Mouse (Mus musculus) kidney, adult 18-20 months (tissue): Measurements from ENCODE around the gene Rhox9.
"Not testable (repeated sequence)": the region's sequence is repeated elsewhere in the genome, so short reads cannot be mapped to it uniquely, and the experiment has no call there.

Source experiments
- DNase-seq: peaks from one replicate; pipeline ENCODE4 v3.0.0; 2021

Rhox9 gene

DNA sequence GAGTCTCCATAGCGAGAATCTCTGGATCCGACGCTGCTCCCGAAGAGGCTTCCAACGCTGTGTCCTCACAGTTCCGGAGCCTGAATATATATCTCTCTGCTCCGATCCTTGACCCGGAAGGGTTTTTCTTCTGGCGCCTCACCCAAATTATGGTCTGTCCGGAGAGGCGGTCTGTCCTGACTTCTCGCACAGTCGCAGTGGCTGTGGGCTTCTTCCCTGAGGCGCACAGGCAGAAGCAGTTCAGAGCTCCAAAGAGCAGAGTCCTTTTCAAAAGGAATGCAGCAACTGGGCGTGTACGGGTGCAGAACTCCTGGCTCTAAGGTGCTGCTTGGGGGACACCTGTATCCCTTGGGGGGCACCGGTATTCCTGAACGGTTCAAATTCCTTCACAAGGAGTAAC is at the start of gene Rhox9:
Gene Rhox9 (minus strand): TSS at position 101 of the 400 bp plus-strand sequence.
- DNase-seq: not testable (repeated sequence)

DNA sequence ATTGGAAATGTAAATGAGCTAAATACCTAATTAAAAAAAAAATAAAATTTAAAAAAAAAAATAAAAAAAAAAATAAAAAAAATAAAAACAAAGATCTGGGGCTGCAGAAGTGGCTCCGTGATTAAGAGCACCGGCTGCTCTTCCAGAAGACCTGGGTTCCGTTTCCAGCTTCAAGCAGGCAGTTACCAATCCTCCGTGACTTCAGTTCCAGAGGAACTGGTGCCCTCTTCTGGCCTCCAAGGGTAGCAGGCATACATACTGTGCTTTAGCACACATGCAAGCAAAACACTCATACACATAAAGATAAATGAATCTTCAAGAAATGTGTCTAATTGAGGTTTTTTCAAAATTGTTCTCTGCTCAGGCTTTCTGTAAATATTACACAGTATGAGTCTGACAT is 14.7 kb upstream of the Rhox9 start:
- DNase-seq: no peak

DNA sequence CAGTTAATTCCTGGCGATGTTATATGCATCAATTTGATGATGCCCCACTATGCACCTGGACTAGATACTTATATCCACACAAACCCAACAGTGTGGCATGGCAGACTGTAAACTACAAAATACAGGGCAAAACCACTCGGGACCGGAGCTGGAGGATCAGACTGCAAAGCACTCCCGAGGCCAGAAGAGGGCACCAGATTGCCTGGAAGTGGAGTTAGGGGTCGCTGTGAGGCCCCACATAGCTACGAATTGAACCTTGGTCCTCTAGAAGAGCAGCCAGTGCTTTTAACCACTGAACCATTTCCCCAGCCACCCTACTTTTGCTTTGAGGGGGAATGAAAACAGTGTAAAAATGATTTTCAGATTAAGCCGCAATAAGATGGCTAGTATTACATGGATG is 7.0 kb upstream of the Rhox9 start:
- DNase-seq: no peak

DNA sequence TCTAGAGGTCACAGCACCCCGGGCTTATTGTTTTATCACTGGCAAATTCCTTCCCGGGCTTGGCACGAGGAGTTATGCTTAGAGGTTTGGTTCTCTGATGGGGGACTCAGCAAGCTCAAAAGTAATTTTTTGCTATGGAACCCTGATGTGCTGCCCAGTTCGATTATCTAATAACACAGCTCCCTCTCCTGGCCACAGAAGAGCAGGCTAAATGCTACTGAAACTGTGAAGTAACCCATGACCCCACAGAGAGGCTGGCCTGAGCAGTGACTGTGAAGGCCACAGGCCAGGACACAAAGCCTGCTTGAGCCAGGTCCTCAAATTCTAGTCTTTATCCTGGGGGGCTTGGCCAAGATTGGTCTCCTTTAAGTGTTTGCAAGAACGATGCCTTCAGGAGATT is 2.2 kb upstream of the Rhox9 start:
- no peak for DNase-seq

DNA sequence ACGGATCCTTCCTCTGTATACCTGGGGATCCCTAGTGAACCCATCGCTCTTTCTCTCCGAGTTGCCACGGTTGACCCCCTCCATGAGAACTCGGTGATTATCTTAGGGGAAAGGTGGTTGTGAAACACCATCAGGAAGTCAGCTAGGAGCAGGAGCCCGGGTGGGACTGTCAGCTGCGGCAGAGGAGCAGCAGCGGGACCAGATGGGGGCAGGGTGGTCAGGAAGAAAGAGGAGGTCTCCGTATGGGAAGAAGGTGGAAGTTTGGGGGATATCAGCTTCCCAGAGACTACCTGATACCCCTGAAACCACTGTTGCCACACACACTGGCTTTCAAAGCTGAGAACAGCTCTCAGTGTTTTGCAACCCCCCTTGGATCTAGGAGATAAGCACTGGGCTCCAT is 4.4 kb downstream of the Rhox9 start, which contains the start of gene Rhox7b:
Gene Rhox7b (minus strand): TSS at position 101 of the 400 bp plus-strand sequence.
- DNase-seq: not testable (repeated sequence)

DNA sequence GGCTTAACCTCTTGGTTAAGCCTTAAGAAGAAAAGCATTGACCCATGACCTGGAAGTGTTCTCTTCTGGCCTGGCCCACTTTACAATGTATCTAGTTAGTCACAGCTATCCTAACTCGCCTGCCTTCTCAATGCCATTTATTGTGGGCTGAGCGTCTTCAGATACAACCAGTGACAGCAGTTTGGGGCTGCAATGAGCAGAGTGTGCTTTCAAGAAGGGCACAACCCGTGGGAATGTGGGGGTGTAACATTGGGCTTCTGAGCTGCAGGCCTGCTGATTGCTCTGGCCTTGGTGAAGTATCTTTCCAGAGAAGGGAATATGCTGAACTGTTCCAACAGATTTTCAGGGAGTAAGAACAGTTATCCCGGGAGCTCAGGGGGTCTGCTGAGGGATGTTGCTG is 22.7 kb downstream of the Rhox9 start, which contains the start of gene Rhox8:
Gene Rhox8 (minus strand): TSS at position 101 of the 400 bp plus-strand sequence.
- no peak for DNase-seq

DNA sequence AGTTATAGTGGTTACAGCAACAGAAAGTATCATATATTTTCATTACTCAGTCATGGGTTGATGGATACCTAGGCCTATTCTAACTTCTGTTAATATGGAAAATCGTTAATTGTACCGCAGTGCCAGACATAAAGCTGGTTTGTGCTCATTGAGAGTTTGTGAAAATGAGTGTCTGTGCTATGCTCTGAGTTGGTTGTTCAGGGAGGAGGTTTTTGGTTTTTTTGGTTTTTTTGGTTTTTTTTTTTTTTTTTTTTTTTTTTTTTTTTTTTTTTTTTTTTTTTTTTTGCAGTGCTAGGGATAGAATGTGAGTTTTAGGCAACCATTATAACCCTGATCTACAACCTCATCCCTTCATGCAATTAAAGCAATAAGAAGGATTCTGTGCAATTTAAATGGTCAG is 29.9 kb downstream of the Rhox9 start:
- no peak for DNase-seq
